Mouse (Mus musculus) lung, adult 2 months (tissue): ENCODE results near the gene Spesp1.

Experiments used
- CTCF ChIP-seq: fragments of 200-500 bp; IDR thresholded peaks from 2 replicates; pipeline ENCODE4 v1.5.1; 2011; ENCODE audit warnings: mild to moderate bottlenecking, low read length, control low read depth; ENCODE audit not compliant: insufficient read depth
- POLR2A ChIP-seq: fragments of 200-500 bp; IDR thresholded peaks from 2 replicates; pipeline ENCODE4 v1.6.1; 2011; ENCODE audit warnings: low read depth, mild to moderate bottlenecking, control low read depth, low read length, borderline replicate concordance; ENCODE audit errors: extremely low read depth

DNA sequence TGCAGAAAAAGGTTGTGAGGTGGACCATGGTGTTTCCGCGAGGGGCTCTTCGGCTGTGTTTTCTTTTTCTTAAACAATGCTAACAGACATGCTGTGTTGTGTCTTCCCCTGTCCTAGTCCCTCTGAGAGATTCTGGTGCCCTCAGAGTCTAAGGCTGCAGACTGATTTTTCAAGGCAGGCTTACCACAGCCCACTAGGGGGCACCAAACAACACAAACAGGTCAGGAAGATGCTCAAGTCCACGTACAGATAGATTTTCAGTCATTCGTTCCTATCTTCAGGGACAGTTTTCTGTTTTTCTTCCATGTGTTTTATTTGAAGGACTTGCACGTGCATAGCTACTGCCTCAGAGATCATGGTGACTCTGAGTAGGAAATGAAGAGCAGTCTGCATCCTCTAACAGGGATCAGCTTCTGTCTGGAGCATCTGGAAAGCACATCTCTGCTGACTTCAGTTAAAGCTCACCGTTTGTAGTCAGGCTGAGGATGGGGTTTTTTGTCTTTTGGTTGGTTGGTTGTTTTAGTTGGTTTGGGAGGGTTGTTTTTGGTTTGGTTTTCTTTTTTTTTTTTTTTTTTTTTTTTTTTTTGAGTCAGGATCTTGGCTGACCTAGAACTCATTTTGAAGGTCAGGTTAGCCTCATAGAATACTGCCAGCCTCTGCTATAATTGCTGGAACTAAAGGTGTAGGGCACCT lies 13.1 kb upstream of the Spesp1 start:
- TF ChIP-seq POLR2A = no peak
- TF ChIP-seq CTCF = peak; percentile 78
